Mouse (Mus musculus) hindbrain, embryonic 16.5 days (tissue): ENCODE data around the gene Adamtsl4. TPM values are rescaled to one million over a fixed set of nuclear protein-coding genes. Genes with fewer than 3 reads are reported as not detected.
A peak's percentile ranks its signal among the peaks of the same experiment; 100 is the strongest.
"Not testable (repeated sequence)": the region's sequence is repeated elsewhere in the genome, so short reads cannot be mapped to it uniquely, and the experiment has no call there.

ENCODE experiments used
- ATAC-seq: fragments of 200-750 bp; cut with Nextera tagmentation; 2 replicates; pipeline ENCODE4 v1.8.0; 2017; ENCODE audit warnings: moderate TSS enrichment, moderate library complexity
- H3K27ac ChIP-seq: fragments of 300-500 bp; sonication (generic); 2 replicates; pipeline ENCODE4 v1.5.1; 2014; ENCODE audit warnings: low read depth, mild to moderate bottlenecking, control low read depth, low read length, moderate library complexity
- H3K27me3 ChIP-seq: fragments of 300-500 bp; sonication (generic); replicated peaks from 2 replicates; pipeline ENCODE4 v1.6.1; 2014; ENCODE audit warnings: low read length; ENCODE audit not compliant: control insufficient read depth, insufficient read depth
- H3K36me3 ChIP-seq: fragments of 300-500 bp; sonication (generic); 2 replicates; pipeline ENCODE4 v1.6.1; 2014; ENCODE audit warnings: mild to moderate bottlenecking, low read length, moderate library complexity, mixed read lengths; ENCODE audit not compliant: control insufficient read depth, insufficient read depth
- H3K4me1 ChIP-seq: fragments of 300-500 bp; sonication (generic); 2 replicates; pipeline ENCODE4 v1.6.1; 2014; ENCODE audit warnings: low read depth, low read length; ENCODE audit not compliant: control insufficient read depth, insufficient read depth
- H3K4me2 ChIP-seq: fragments of 300-500 bp; sonication (generic); 2 replicates; pipeline ENCODE4 v1.6.1; 2014; ENCODE audit warnings: mild to moderate bottlenecking, low read length, control low read depth, moderate library complexity
- H3K4me3 ChIP-seq: fragments of 300-500 bp; sonication (generic); 2 replicates; pipeline ENCODE4 v1.5.1; 2014; ENCODE audit warnings: mild to moderate bottlenecking, low read length, control low read depth, moderate library complexity
- H3K9ac ChIP-seq: fragments of 300-500 bp; sonication (generic); 2 replicates; pipeline ENCODE4 v1.6.1; 2014; ENCODE audit warnings: low read depth, mild to moderate bottlenecking, control low read depth, low read length, moderate library complexity
- H3K9me3 ChIP-seq: fragments of 300-500 bp; sonication (generic); 2 replicates; pipeline ENCODE4 v1.6.1; 2014; ENCODE audit warnings: mild to moderate bottlenecking, low read length, moderate library complexity; ENCODE audit not compliant: control insufficient read depth
- WGBS: fragments of 180-500 bp; shearing (Covaris S2); extraction: QIAGEN DNeasy Blood & Tissue Kit; methylation state at CpG from one replicate; pipeline ENCODE4 v1.1.7; 2014; 5-methylcytosine and 5-hydroxymethylcytosine counted together
- polyA plus RNA-seq: library from polyadenylated mRNA; unstranded; fragments of >200 nt; fragmentation: Nextera tagmentation; extraction: Ambion mirVana; gene quantifications from 2 replicates; pipeline ENCODE4 v1.2.1, GENCODE M21; 2015

The Adamtsl4 gene
- polyA plus RNA-seq, 1 experiment from 2014 or later = 1.4 TPM

- H3K27ac ChIP-seq = no peak overlapping the region
- peak overlapping the region; percentile 84 for H3K9ac ChIP-seq
- ATAC-seq = no peak
- peak overlapping the region; percentile 57 for H3K4me3 ChIP-seq
- H3K27me3 ChIP-seq = no peaks in the 10 kb centered on the region
- no peaks in the 10 kb centered on the region for H3K9me3 ChIP-seq
- H3K36me3 ChIP-seq = peaks cover 5% of the 10 kb centered on the region; the same call in 1 of the 2 replicates
- H3K4me2 ChIP-seq = peak overlapping the region; percentile 94
- H3K4me1 ChIP-seq = peaks cover 34% of the 10 kb centered on the region
- 49% methylated on average over 2 of the region's 2 CpGs for WGBS
These were observed 26.8 kb downstream of the Adamtsl4 start for GRCm38 (mm10) chr3:95660788-95661478.

- WGBS = 3% methylated on average over 8 of the region's 8 CpGs
- H3K27ac ChIP-seq = peak overlapping the region; percentile 99
- peak overlapping the region; percentile 94 for H3K4me2 ChIP-seq
- peaks cover 5% of the 10 kb centered on the region; the same call in 1 of the 2 replicates for H3K36me3 ChIP-seq
- peaks cover 34% of the 10 kb centered on the region for H3K4me1 ChIP-seq
- H3K27me3 ChIP-seq = no peaks in the 10 kb centered on the region
- peak overlapping the region; percentile 57 for H3K4me3 ChIP-seq
- peak overlapping the region; percentile 84 for H3K9ac ChIP-seq
- ATAC-seq = no peak
- no peaks in the 10 kb centered on the region for H3K9me3 ChIP-seq
These were observed 27.8 kb downstream of the Adamtsl4 start for GRCm38 (mm10) chr3:95659948-95660347.

- Histone ChIP-seq H3K27ac (peak overlapping the region; percentile 99), H3K27me3 (no peaks in the 10 kb centered on the region), H3K36me3 (peaks cover 3% of the 10 kb centered on the region; the same call in 1 of the 2 replicates), H3K9me3 (no peaks in the 10 kb centered on the region), H3K4me3 (peak overlapping the region; percentile 57), H3K4me2 (peak overlapping the region; percentile 94), H3K4me1 (peaks cover 34% of the 10 kb centered on the region), H3K9ac (peak overlapping the region; percentile 84)
- peak; percentile 83 for ATAC-seq
- WGBS = under 1% methylated on average over 95 of the region's 113 CpGs
These were observed 28.6 kb downstream of the Adamtsl4 start for GRCm38 (mm10) chr3:95658868-95659712.

- peaks cover 3% of the 10 kb centered on the region; the same call in 1 of the 2 replicates for H3K36me3 ChIP-seq
- H3K4me2 ChIP-seq = peak within 1 kb of the TSS; percentile 94
- no peaks in the 10 kb centered on the region for H3K9me3 ChIP-seq
- peak within 1 kb of the TSS; percentile 99 for H3K27ac ChIP-seq
- H3K27me3 ChIP-seq = no peaks in the 10 kb centered on the region
- peak; percentile 97 for ATAC-seq
- peaks cover 29% of the 10 kb centered on the region for H3K4me1 ChIP-seq
- H3K9ac ChIP-seq = peak within 1 kb of the TSS; percentile 84
- H3K4me3 ChIP-seq = peak within 1 kb of the TSS; percentile 57
- under 1% methylated on average over 39 of the region's 43 CpGs for WGBS
These were observed 29.4 kb downstream of the Adamtsl4 start, which contains the start of gene Mcl1 for GRCm38 (mm10) chr3:95658236-95658867. Mcl1 (plus strand) TSS chr3:95658788.

- Histone ChIP-seq H3K4me3 (peak overlapping the region; percentile 57), H3K9ac (no peak overlapping the region; the same call in 1 of the 2 replicates), H3K4me1 (peaks cover 25% of the 10 kb centered on the region), H3K9me3 (no peaks in the 10 kb centered on the region), H3K27ac (no peak overlapping the region; the same call in 1 of the 2 replicates), H3K4me2 (peak overlapping the region; percentile 94), H3K27me3 (no peaks in the 10 kb centered on the region), H3K36me3 (peaks cover 3% of the 10 kb centered on the region; the same call in 1 of the 2 replicates)
- ATAC-seq = no peak
- 81% methylated on average over 3 of the region's 3 CpGs for WGBS
These were observed 30.0 kb downstream of the Adamtsl4 start for GRCm38 (mm10) chr3:95657711-95658110.

GRCm38 (mm10) chr3:95657108-95657507 is 30.6 kb downstream of the Adamtsl4 start:
- Histone ChIP-seq H3K27ac (no peak overlapping the region), H3K27me3 (no peaks in the 10 kb centered on the region), H3K4me2 (no peak overlapping the region), H3K36me3 (peaks cover 3% of the 10 kb centered on the region; the same call in 1 of the 2 replicates), H3K4me1 (peaks cover 18% of the 10 kb centered on the region), H3K9me3 (no peaks in the 10 kb centered on the region), H3K9ac (no peak overlapping the region), H3K4me3 (no peak overlapping the region)
- ATAC-seq = no peak
- WGBS = 93% methylated on average over 3 of the region's 3 CpGs

- H3K9ac ChIP-seq = no peak overlapping the region
- no peak overlapping the region for H3K4me3 ChIP-seq
- H3K27me3 ChIP-seq = no peaks in the 10 kb centered on the region
- 88% methylated on average over 5 of the region's 5 CpGs for WGBS
- no peaks in the 10 kb centered on the region; the same call in 1 of the 2 replicates for H3K36me3 ChIP-seq
- ATAC-seq = no peak
- peaks cover 5% of the 10 kb centered on the region for H3K4me1 ChIP-seq
- H3K9me3 ChIP-seq = no peaks in the 10 kb centered on the region
- H3K4me2 ChIP-seq = no peak overlapping the region
- H3K27ac ChIP-seq = no peak overlapping the region
These were observed 32.3 kb downstream of the Adamtsl4 start for GRCm38 (mm10) chr3:95655437-95655836.

- not testable (repeated sequence) for H3K27me3 ChIP-seq, H3K9ac ChIP-seq, ATAC-seq, H3K36me3 ChIP-seq, H3K4me3 ChIP-seq, H3K4me2 ChIP-seq, H3K4me1 ChIP-seq, H3K9me3 ChIP-seq, H3K27ac ChIP-seq
- 93% methylated on average over 3 of the region's 3 CpGs for WGBS
These were observed 33.3 kb downstream of the Adamtsl4 start for GRCm38 (mm10) chr3:95654371-95654770.
